Mouse (Mus musculus) adrenal gland, postnatal 36 days (tissue): Measurements from ENCODE around the gene Fyco1. TPM values are rescaled to one million over a fixed set of nuclear protein-coding genes. Genes with fewer than 3 reads are reported as not detected.
"Not testable (repeated sequence)": the region's sequence is repeated elsewhere in the genome, so short reads cannot be mapped to it uniquely, and the experiment has no call there.

ENCODE experiments used
- DNase-seq, 2 experiments: peaks; one replicate each; pipeline ENCODE4 v3.0.0; 2021; ENCODE audit warnings: mixed read lengths in 1 of 2
- total RNA-seq, 2 experiments: library from RNA; stranded (reverse); gene quantifications; 2 replicates each; pipeline ENCODE4 v1.2.3; 2021

The Fyco1 gene
- total RNA-seq, 2 experiments from 2014 or later = 36.3 to 51.6 TPM

- not testable (repeated sequence) for DNase-seq
Observed at GRCm38 (mm10) chr9:123749687-123750086, 102.0 kb downstream of the Fyco1 start.

- no peak for DNase-seq
Observed at GRCm38 (mm10) chr9:123740799-123741198, 110.9 kb downstream of the Fyco1 start.

Other genes with a start within 250 kb of the Fyco1 start
- not detected for gene Slc6a20b, start 219.3 kb downstream of the Fyco1 start, total RNA-seq
- gene Ccr9, start 173.5 kb downstream of the Fyco1 start, total RNA-seq = under 1 TPM in 1 of 2 experiments, not detected in 1; 0.07 TPM
- under 1 TPM in 1 of 2 experiments, not detected in 1; 0.07 TPM for gene Slc6a20a, start 173.0 kb downstream of the Fyco1 start, total RNA-seq
- 10 to 100 TPM; 49.2 to 52.2 TPM for gene Lztfl1, start 134.2 kb downstream of the Fyco1 start, total RNA-seq
- under 1 TPM in 1 of 2 experiments, not detected in 1; 0.17 TPM for gene Cxcr6, start 45.4 kb downstream of the Fyco1 start, total RNA-seq
- gene Xcr1, start 10.1 kb upstream of the Fyco1 start, total RNA-seq = under 1 TPM in 1 of 2 experiments, not detected in 1; 0.10 TPM
- gene Ccr1, start 116.8 kb upstream of the Fyco1 start, total RNA-seq = 1 to 10 TPM; 1.3 to 1.5 TPM
- not detected for gene Ccr1l1, start 126.5 kb upstream of the Fyco1 start, total RNA-seq
- gene Ccr3, start 170.1 kb upstream of the Fyco1 start, total RNA-seq = under 1 TPM in 1 of 2 experiments, not detected in 1; 0.10 TPM